Mouse (Mus musculus): ENCODE data around the gene Cdk2ap2.
"Not testable (repeated sequence)": the region's sequence is repeated elsewhere in the genome, so short reads cannot be mapped to it uniquely, and the experiment has no call there.

Gene Cdk2ap2

GRCm38 (mm10) chr19:4068242-4068641, 28.7 kb upstream of the Cdk2ap2 start:
- not testable (repeated sequence) for DNase-seq

GRCm38 (mm10) chr19:4068717-4069410, 28.1 kb upstream of the Cdk2ap2 start:
- DNase-seq, result no peak

GRCm38 (mm10) chr19:4070311-4070710, 26.7 kb upstream of the Cdk2ap2 start:
- no peak for DNase-seq

GRCm38 (mm10) chr19:4070756-4071155, 26.2 kb upstream of the Cdk2ap2 start:
- no peak for DNase-seq

- no peak for DNase-seq
Observed at GRCm38 (mm10) chr19:4071406-4071805, 25.6 kb upstream of the Cdk2ap2 start.

GRCm38 (mm10) chr19:4072706-4073424, 24.1 kb upstream of the Cdk2ap2 start:
- DNase-seq, result no peak

- DNase-seq, result no peak
Observed at GRCm38 (mm10) chr19:4075531-4075930, 21.5 kb upstream of the Cdk2ap2 start.

GRCm38 (mm10) chr19:4079594-4079993, 17.4 kb upstream of the Cdk2ap2 start:
- DNase-seq, result no peak

GRCm38 (mm10) chr19:4080511-4081009, 16.4 kb upstream of the Cdk2ap2 start:
- peak; percentile 59 for DNase-seq

GRCm38 (mm10) chr19:4081394-4081793, 15.6 kb upstream of the Cdk2ap2 start, which contains the start of gene Cabp2:
TSS of gene Cabp2 (plus strand) at chr19:4081578.
- no peak for DNase-seq

- no peak for DNase-seq
Observed at GRCm38 (mm10) chr19:4082219-4082965, 14.6 kb upstream of the Cdk2ap2 start.

- DNase-seq, result no peak
Observed at GRCm38 (mm10) chr19:4083316-4083715, 13.7 kb upstream of the Cdk2ap2 start.

- no peak for DNase-seq
Observed at GRCm38 (mm10) chr19:4083826-4084225, 13.2 kb upstream of the Cdk2ap2 start.

- DNase-seq, result no peak
Observed at GRCm38 (mm10) chr19:4084984-4085383, 12.0 kb upstream of the Cdk2ap2 start.

- no peak for DNase-seq
Observed at GRCm38 (mm10) chr19:4086156-4086555, 10.8 kb upstream of the Cdk2ap2 start.

GRCm38 (mm10) chr19:4087090-4087489, 9.9 kb upstream of the Cdk2ap2 start:
- DNase-seq, result no peak

- no peak for DNase-seq
Observed at GRCm38 (mm10) chr19:4088146-4088545, 8.8 kb upstream of the Cdk2ap2 start.

GRCm38 (mm10) chr19:4089128-4089527, 7.9 kb upstream of the Cdk2ap2 start:
- DNase-seq, result no peak

GRCm38 (mm10) chr19:4090446-4090845, 6.5 kb upstream of the Cdk2ap2 start:
- no peak for DNase-seq

- no peak for DNase-seq
Observed at GRCm38 (mm10) chr19:4091383-4091782, 5.6 kb upstream of the Cdk2ap2 start.

- DNase-seq, result no peak
Observed at GRCm38 (mm10) chr19:4092750-4093149, 4.2 kb upstream of the Cdk2ap2 start.

- no peak for DNase-seq
Observed at GRCm38 (mm10) chr19:4093772-4094171, 3.2 kb upstream of the Cdk2ap2 start.

- DNase-seq, result no peak
Observed at GRCm38 (mm10) chr19:4094348-4094747, 2.6 kb upstream of the Cdk2ap2 start.

Data from liver (tissue).